10 mouse cellular contexts compared by ENCODE assay signal in genomic region chr11:116065345-116065744, GRCm38 (mm10).
"Had no signal": no experiment of that assay in that cellular context is flagged by ENCODE, and none has a peak within 500 bp of the region (broad histone marks: within the 10 kb centered on the region; RNA-seq: fewer than 3 reads in every experiment).

No protein-coding gene starts in this region.

- H3K27me3 ChIP-seq: liver, embryonic 13.5 days had no signal

- H3K27ac ChIP-seq: kidney, postnatal 0 days; liver, embryonic 13.5 days had no signal

- H3K9me3 ChIP-seq: liver, embryonic 13.5 days had no signal

- DNase-seq: kidney, postnatal 25 days; liver, embryonic 13.5 days; lung, adult 2 months; lung, postnatal 14 days; lung, postnatal 4 days; midbrain, embryonic 14.5 days; thymus, adult 18-20 months; thymus, postnatal 36 days had no signal

- H3K9ac ChIP-seq: liver, embryonic 13.5 days had no signal

- H3K4me3 ChIP-seq: liver, embryonic 13.5 days had no signal

- H3K4me2 ChIP-seq: liver, embryonic 13.5 days; midbrain, embryonic 11.5 days had no signal
